Mouse (Mus musculus): ENCODE results near the gene Met. TPM values are rescaled to one million over a fixed set of nuclear protein-coding genes. Genes with fewer than 3 reads are reported as not detected.

The Met gene
- polyA plus RNA-seq, 1 experiment from 2014 or later = 4.9 TPM

Other genes starting within 250 kb of the Met start
- gene Cav2, start 182.6 kb upstream of the Met start, polyA plus RNA-seq (2016; fragmentation: Nextera tagmentation; extraction: Ambion mirVana) = 9.3 TPM in 2 replicates
- 28.6 and 28.8 TPM in 2 replicates for gene Cav1, start 157.5 kb upstream of the Met start, polyA plus RNA-seq (2016; fragmentation: Nextera tagmentation; extraction: Ambion mirVana)
- 187 and 194 TPM in 2 replicates for gene Capza2, start 172.4 kb downstream of the Met start, polyA plus RNA-seq (2016; fragmentation: Nextera tagmentation; extraction: Ambion mirVana)
- gene St7, start 229.1 kb downstream of the Met start, polyA plus RNA-seq (2016; fragmentation: Nextera tagmentation; extraction: Ambion mirVana) = 28.4 and 31.3 TPM in 2 replicates